In the genomic region with DNA sequence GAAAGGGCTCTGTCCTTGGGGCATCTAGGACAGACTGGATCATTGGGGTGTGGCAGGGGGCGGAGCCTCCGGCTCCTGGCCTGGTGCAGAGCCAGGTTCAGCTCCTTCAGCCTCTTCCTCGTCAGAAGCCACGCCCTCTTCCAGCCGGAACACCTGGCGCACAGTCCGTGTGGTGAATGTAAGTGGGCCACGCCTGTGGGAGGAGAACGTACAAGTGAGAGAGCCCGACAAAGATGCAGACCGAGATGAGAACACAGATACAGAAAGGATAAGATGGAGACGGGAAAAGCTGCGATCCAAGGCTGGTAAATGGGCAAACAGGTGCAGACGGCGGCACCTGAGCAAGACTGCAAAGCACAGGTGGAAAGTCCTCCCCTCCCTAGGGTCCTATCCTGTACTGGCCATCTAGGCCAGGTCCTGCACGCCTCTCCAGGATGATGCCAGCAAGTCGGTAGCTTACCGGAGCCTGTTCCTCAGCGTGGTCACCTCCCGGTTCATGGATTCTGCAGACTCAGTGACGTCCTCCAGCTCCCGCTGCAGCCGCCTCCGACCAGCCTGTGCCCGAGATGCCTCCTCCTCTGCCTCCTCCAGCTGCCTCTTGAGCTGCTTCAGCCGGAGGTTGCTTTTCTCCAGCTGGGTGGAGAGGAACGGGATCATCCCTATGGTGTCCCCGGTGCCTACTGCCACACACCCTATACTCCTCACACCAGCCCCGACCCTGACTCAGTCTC, we compare ENCODE assay signal across 10 mouse cellular contexts. TPM values are rescaled to one million over a fixed set of nuclear protein-coding genes. Genes with fewer than 3 reads are reported as not detected.
DNase-seq lines count a peak whose midpoint lies in the region; ATAC-seq and TF ChIP-seq lines count a peak whose summit lies in the region.
"Had no signal": no experiment of that assay in that cellular context is flagged by ENCODE, and none has a peak within 500 bp of the region (broad histone marks: within the 10 kb centered on the region; RNA-seq: fewer than 3 reads in every experiment).

No protein-coding gene starts in this region.

- WGBS in heart, postnatal 0 days: 8% methylated on average over 29 of the region's 29 CpGs
- WGBS in embryonic facial prominence, embryonic 14.5 days: 11% methylated on average over 29 of the region's 29 CpGs

- H3K9me3 ChIP-seq in heart, postnatal 0 days (replicated peaks; ENCODE audit: control insufficient read depth, low read length): no peaks in the 10 kb centered on the region
- H3K9me3 ChIP-seq in ES-E14 (ENCODE audit: control insufficient read depth, insufficient read depth, low read depth, low read length): no peaks in the 10 kb centered on the region
- no peaks in the 10 kb centered on the region for H3K9me3 ChIP-seq in embryonic facial prominence, embryonic 14.5 days (ENCODE audit: control insufficient read depth, low read length)

- H3K4me2 ChIP-seq in heart, postnatal 0 days (ENCODE audit: low read depth, low read length): no peak overlapping the region
- no peak overlapping the region for H3K4me2 ChIP-seq in embryonic facial prominence, embryonic 14.5 days (ENCODE audit: low read depth, low read length)

- no peaks in the 10 kb centered on the region for H3K36me3 ChIP-seq in heart, postnatal 0 days (replicated peaks; ENCODE audit: control insufficient read depth, insufficient read depth, low read length)
- H3K36me3 ChIP-seq in ES-E14 (ENCODE audit: control insufficient read depth, insufficient read depth, low read length, poor library complexity, severe bottlenecking): no peaks in the 10 kb centered on the region
- no peaks in the 10 kb centered on the region for H3K36me3 ChIP-seq in embryonic facial prominence, embryonic 14.5 days (ENCODE audit: control insufficient read depth, insufficient read depth, low read length)

- DNase-seq in heart, postnatal 0 days (ENCODE audit: low spot score): no peak
- no peak for DNase-seq in heart, adult 18-20 months
- no peak for DNase-seq in ES-E14 (ENCODE audit: low read depth, low spot score)
- peak; percentile 56 for DNase-seq in embryonic facial prominence, embryonic 14.5 days (ENCODE audit: low spot score)
- peak; percentile 72 for DNase-seq in lung, postnatal 10 days
- DNase-seq in spleen, postnatal 36 days (ENCODE audit: low spot score in 2 of 2): no peak
- DNase-seq in adrenal gland, adult 8-10 months: no peak

- H3K9ac ChIP-seq in heart, postnatal 0 days (replicated peaks; ENCODE audit: low read depth, low read length): no peak overlapping the region
- H3K9ac ChIP-seq in ES-E14 (ENCODE audit: insufficient read depth, low read depth, low read length, poor library complexity, severe bottlenecking): peak overlapping the region; percentile 33; the same call in 1 of the 2 replicates
- no peak overlapping the region for H3K9ac ChIP-seq in embryonic facial prominence, embryonic 14.5 days (ENCODE audit: low read depth, low read length)

- H3K4me1 ChIP-seq in heart, postnatal 0 days (ENCODE audit: control insufficient read depth, insufficient read depth): no peaks in the 10 kb centered on the region
- H3K4me1 ChIP-seq in ES-E14 (ENCODE audit: control insufficient read depth in 2 of 2, insufficient read depth in 2 of 2, low read length in 2 of 2, poor library complexity in 1 of 2): peaks cover 4 to 28% of the 10 kb centered on the region in 2 experiments
- peaks cover 11% of the 10 kb centered on the region for H3K4me1 ChIP-seq in embryonic facial prominence, embryonic 14.5 days (ENCODE audit: control insufficient read depth, insufficient read depth, low read length)

- in situ Hi-C loops in ES-E14 (cut with MboI; ENCODE audit: low sequenced_read_pairs in 2 of 2, unreplicated experiment in 2 of 2): no loop called here

- H3K27me3 ChIP-seq in heart, postnatal 0 days (ENCODE audit: control insufficient read depth, insufficient read depth, low read length): peaks cover 59% of the 10 kb centered on the region
- H3K27me3 ChIP-seq in embryonic facial prominence, embryonic 14.5 days (replicated peaks; ENCODE audit: control insufficient read depth, insufficient read depth, low read length): peaks cover 56% of the 10 kb centered on the region

- no peak overlapping the region for H3K4me3 ChIP-seq in heart, postnatal 0 days (ENCODE audit: low read depth, low read length)
- peak overlapping the region; percentile 64 to 69 for H3K4me3 ChIP-seq in ES-E14 (ENCODE audit: insufficient read depth in 1 of 2, low read depth in 1 of 2, low read length in 2 of 2, poor library complexity in 1 of 2, severe bottlenecking in 1 of 2)
- H3K4me3 ChIP-seq in embryonic facial prominence, embryonic 14.5 days (ENCODE audit: low read depth, low read length): no peak overlapping the region

- peak; percentile 29; the same call in 1 of the 2 replicates for ATAC-seq in heart, postnatal 0 days (ENCODE audit: insufficient read depth, low read depth)
- no peak for ATAC-seq in embryonic facial prominence, embryonic 14.5 days (ENCODE audit: low read depth)
- ATAC-seq in granulocyte monocyte progenitor cell, adult 5-6 weeks (replicated peaks; ENCODE audit: poor library complexity, severe bottlenecking): no peak; the same call in 1 of the 2 replicates
- ATAC-seq: CD4-positive, CD25-positive, alpha-beta regulatory T cell, adult 4 months had no signal

- H3K27ac ChIP-seq in heart, postnatal 0 days (ENCODE audit: low read depth): no peak overlapping the region
- H3K27ac ChIP-seq in ES-E14 (ENCODE audit: insufficient read depth, low read depth, low read length, poor library complexity, severe bottlenecking): no peak overlapping the region
- H3K27ac ChIP-seq in embryonic facial prominence, embryonic 14.5 days (replicated peaks; ENCODE audit: low read depth, low read length): no peak overlapping the region
- H3K27ac ChIP-seq: kidney, postnatal 0 days had no signal

- no peak for TF ChIP-seq CTCF in heart, postnatal 0 days (IDR thresholded peaks at IDR 0.05; ENCODE audit: low read depth)

- no peak for TF ChIP-seq EP300 in heart, postnatal 0 days (IDR thresholded peaks at IDR 0.05; ENCODE audit: low read depth)

TF ChIP-seq in ES-E14, 5 proteins besides CTCF, POLR2A, EP300 and RAD21:
- TF ChIP-seq ZC3H11A (IDR thresholded peaks at IDR 0.05; ENCODE audit: borderline replicate concordance, low read depth, low read length) (no peak), CHD2 (IDR thresholded peaks at IDR 0.05; ENCODE audit: low read depth, low read length) (no peak), HCFC1 (IDR thresholded peaks at IDR 0.05; ENCODE audit: borderline replicate concordance, insufficient read depth, low read length) (no peak)

RNA-seq across cellular contexts. Expression of a gene that starts 15.9 kb away (rescaled TPM):
- not detected in 2 replicates for total RNA-seq in heart, postnatal 0 days (2014; rRNA removed; ENCODE audit: low replicate concordance)
- polyA plus RNA-seq in heart, postnatal 0 days (2015; fragmentation: Nextera tagmentation; extraction: Ambion mirVana): not detected in 2 replicates
- 1 to 10 TPM; 2.4 to 2.6 TPM for total RNA-seq in heart, adult 18-20 months (2021)
- total RNA-seq in ES-E14 (2012; rRNA removed): 9.5 and 12.4 TPM in 2 replicates
- 0.49 and 0.67 TPM in 2 replicates for polyA plus RNA-seq in embryonic facial prominence, embryonic 14.5 days (2014; fragmentation: Nextera tagmentation; extraction: Ambion mirVana)
- total RNA-seq in adrenal gland, adult 8-10 months (2022): 10 to 100 TPM in 1 of 4 experiments, 1 to 10 TPM in 3; 4.7 to 11.1 (median 7.8) TPM
- total RNA-seq in granulocyte monocyte progenitor cell, adult 5-6 weeks (2014; fragmentation: Nextera tagmentation): 0.36 and 0.92 TPM in 2 replicates
- total RNA-seq in granulocyte monocyte progenitor cell, adult 5-6 weeks (2017): 0.05 TPM in 1 of 2 replicates, not detected in the other

RNA-seq across cellular contexts. Expression of a gene that starts 34.2 kb away (rescaled TPM):
- total RNA-seq in heart, postnatal 0 days (2014; rRNA removed; ENCODE audit: low replicate concordance): 1.2 TPM in 1 of 2 replicates, not detected in the other
- polyA plus RNA-seq in heart, postnatal 0 days (2015; fragmentation: Nextera tagmentation; extraction: Ambion mirVana): 0.65 and 0.81 TPM in 2 replicates
- total RNA-seq in heart, adult 18-20 months (2021): 1 to 10 TPM in 1 of 2 experiments, under 1 TPM in 1; 0.82 to 4.4 TPM
- 13.7 and 52.5 TPM in 2 replicates for total RNA-seq in ES-E14 (2012; rRNA removed)
- polyA plus RNA-seq in embryonic facial prominence, embryonic 14.5 days (2014; fragmentation: Nextera tagmentation; extraction: Ambion mirVana): 1.7 and 2.8 TPM in 2 replicates
- 1 to 10 TPM in 3 of 4 experiments, under 1 TPM in 1; 1.00 to 2.0 (median 1.5) TPM for total RNA-seq in adrenal gland, adult 8-10 months (2022)
- 258 and 328 TPM in 2 replicates for total RNA-seq in granulocyte monocyte progenitor cell, adult 5-6 weeks (2014; fragmentation: Nextera tagmentation)
- total RNA-seq in granulocyte monocyte progenitor cell, adult 5-6 weeks (2017): 107 and 112 TPM in 2 replicates

RNA-seq across cellular contexts. Expression of a gene that starts 52.6 kb away (rescaled TPM):
- total RNA-seq in heart, postnatal 0 days (2014; rRNA removed; ENCODE audit: low replicate concordance): 60.9 and 70.3 TPM in 2 replicates
- 50.1 and 51.3 TPM in 2 replicates for polyA plus RNA-seq in heart, postnatal 0 days (2015; fragmentation: Nextera tagmentation; extraction: Ambion mirVana)
- total RNA-seq in heart, adult 18-20 months (2021): 10 to 100 TPM; 43.9 to 47.3 TPM
- 78.5 and 144 TPM in 2 replicates for total RNA-seq in ES-E14 (2012; rRNA removed)
- polyA plus RNA-seq in embryonic facial prominence, embryonic 14.5 days (2014; fragmentation: Nextera tagmentation; extraction: Ambion mirVana): 60.8 and 64.5 TPM in 2 replicates
- 100 to 1,000 TPM in 3 of 4 experiments, 10 to 100 TPM in 1; 94.3 to 153 (median 129) TPM for total RNA-seq in adrenal gland, adult 8-10 months (2022)
- 56.8 and 63.3 TPM in 2 replicates for total RNA-seq in granulocyte monocyte progenitor cell, adult 5-6 weeks (2014; fragmentation: Nextera tagmentation)
- total RNA-seq in granulocyte monocyte progenitor cell, adult 5-6 weeks (2017): 21.5 and 34.6 TPM in 2 replicates

RNA-seq across cellular contexts. Expression of a gene that starts 57.7 kb away (rescaled TPM):
- total RNA-seq in heart, postnatal 0 days (2014; rRNA removed; ENCODE audit: low replicate concordance): 36.1 and 41.8 TPM in 2 replicates
- 18.3 and 18.9 TPM in 2 replicates for polyA plus RNA-seq in heart, postnatal 0 days (2015; fragmentation: Nextera tagmentation; extraction: Ambion mirVana)
- total RNA-seq in heart, adult 18-20 months (2021): 10 to 100 TPM; 12.6 to 16.2 TPM
- 108 and 156 TPM in 2 replicates for total RNA-seq in ES-E14 (2012; rRNA removed)
- 57.9 and 64.1 TPM in 2 replicates for polyA plus RNA-seq in embryonic facial prominence, embryonic 14.5 days (2014; fragmentation: Nextera tagmentation; extraction: Ambion mirVana)
- 10 to 100 TPM; 10.9 to 18.6 (median 15.9) TPM for total RNA-seq in adrenal gland, adult 8-10 months (2022)
- 102 and 131 TPM in 2 replicates for total RNA-seq in granulocyte monocyte progenitor cell, adult 5-6 weeks (2014; fragmentation: Nextera tagmentation)
- total RNA-seq in granulocyte monocyte progenitor cell, adult 5-6 weeks (2017): 63.4 and 70.2 TPM in 2 replicates

Comparison
In these comparisons a context has a peak if more than half of its experiments do, and no peak if none do; other contexts are left out.
1. DNase-seq: peak in embryonic facial prominence, embryonic 14.5 days (single experiment) and lung, postnatal 10 days (single experiment); none in heart, postnatal 0 days (single experiment), heart, adult 18-20 months (0 of 2), ES-E14 (single experiment), spleen, postnatal 36 days (0 of 2) and adrenal gland, adult 8-10 months (single experiment).
2. H3K4me3 ChIP-seq: peak in ES-E14 (2 of 2); none in heart, postnatal 0 days (single experiment) and embryonic facial prominence, embryonic 14.5 days (single experiment).